Mouse (Mus musculus) heart, postnatal 0 days (tissue): ENCODE measurements at regions not wholly inside any gene's neighbourhood (a gene's known extent, or its start where the extent isn't known, plus 50 kb on each side); places are given as distances from the start of the nearest gene placed in this dataset.

Experiments
- CTCF ChIP-seq: IDR thresholded peaks from 2 replicates; pipeline ENCODE4 v1.5.1; 2016; ENCODE audit warnings: antibody characterized with exemption, control low read depth, low read depth
- EP300 ChIP-seq: IDR thresholded peaks from 2 replicates; pipeline ENCODE4 v1.6.1; 2016; ENCODE audit warnings: antibody characterized with exemption, low read depth

GRCm38 (mm10) chr9:113462267-113462887 lies 245.7 kb downstream of the Pdcd6ip start:
- no peak for TF ChIP-seq CTCF
- TF ChIP-seq EP300 = no peak
